Mouse (Mus musculus): ENCODE data around the gene Tcf7l2. TPM values are rescaled to one million over a fixed set of nuclear protein-coding genes. Genes with fewer than 3 reads are reported as not detected.

The Tcf7l2 gene
- polyA plus RNA-seq, 1 experiment from 2014 or later = 142 TPM

- Histone ChIP-seq H3K27me3 (no peaks in the 10 kb centered on the region), H3K9ac (no peak overlapping the region), H3K9me3 (no peaks in the 10 kb centered on the region), H3K4me3 (no peak overlapping the region), H3K27ac (no peak overlapping the region), H3K4me2 (no peak overlapping the region), H3K36me3 (peaks cover 21% of the 10 kb centered on the region), H3K4me1 (no peaks in the 10 kb centered on the region)
- no peak for ATAC-seq (ENCODE audit: insufficient number of reproducible peaks, insufficient read depth, low FRiP score, low TSS enrichment, low read depth)
- 82% methylated on average over 7 of the region's 7 CpGs for WGBS
Observed at GRCm38 (mm10) chr19:55933947-55934729, 192.5 kb downstream of the Tcf7l2 start.

GRCm38 (mm10) chr19:55934730-55935003 is 193.0 kb downstream of the Tcf7l2 start:
- Histone ChIP-seq H3K4me3 (no peak overlapping the region), H3K27me3 (no peaks in the 10 kb centered on the region), H3K4me1 (no peaks in the 10 kb centered on the region), H3K4me2 (no peak overlapping the region), H3K9me3 (no peaks in the 10 kb centered on the region), H3K9ac (no peak overlapping the region), H3K27ac (no peak overlapping the region), H3K36me3 (peaks cover 17% of the 10 kb centered on the region)
- ATAC-seq (ENCODE audit: insufficient number of reproducible peaks, insufficient read depth, low FRiP score, low TSS enrichment, low read depth) = no peak
- WGBS = 88% methylated on average over 3 of the region's 3 CpGs

- no peak for ATAC-seq (ENCODE audit: insufficient number of reproducible peaks, insufficient read depth, low FRiP score, low TSS enrichment, low read depth)
- Histone ChIP-seq H3K4me3 (no peak overlapping the region), H3K27me3 (no peaks in the 10 kb centered on the region), H3K4me1 (peaks cover 18% of the 10 kb centered on the region), H3K36me3 (no peaks in the 10 kb centered on the region), H3K4me2 (no peak overlapping the region), H3K27ac (no peak overlapping the region), H3K9me3 (no peaks in the 10 kb centered on the region), H3K9ac (no peak overlapping the region)
- WGBS = 88% methylated on average over 3 of the region's 3 CpGs
Observed at GRCm38 (mm10) chr19:55937026-55937425, 195.4 kb downstream of the Tcf7l2 start.

- Histone ChIP-seq H3K9ac (no peak overlapping the region), H3K27me3 (no peaks in the 10 kb centered on the region), H3K27ac (no peak overlapping the region), H3K4me3 (no peak overlapping the region), H3K9me3 (no peaks in the 10 kb centered on the region), H3K4me2 (no peak overlapping the region), H3K4me1 (peaks cover 18% of the 10 kb centered on the region), H3K36me3 (no peaks in the 10 kb centered on the region)
- WGBS = 84% methylated on average over 21 of the region's 21 CpGs
- ATAC-seq (ENCODE audit: insufficient number of reproducible peaks, insufficient read depth, low FRiP score, low TSS enrichment, low read depth) = no peak
Observed at GRCm38 (mm10) chr19:55938254-55939046, 196.8 kb downstream of the Tcf7l2 start.

- Histone ChIP-seq H3K27me3 (no peaks in the 10 kb centered on the region), H3K36me3 (no peaks in the 10 kb centered on the region), H3K4me1 (peaks cover 18% of the 10 kb centered on the region), H3K4me2 (no peak overlapping the region), H3K4me3 (no peak overlapping the region), H3K9me3 (no peaks in the 10 kb centered on the region), H3K27ac (no peak overlapping the region), H3K9ac (no peak overlapping the region)
- ATAC-seq (ENCODE audit: insufficient number of reproducible peaks, insufficient read depth, low FRiP score, low TSS enrichment, low read depth) = no peak
- WGBS = 85% methylated on average over 5 of the region's 5 CpGs
Observed at GRCm38 (mm10) chr19:55939090-55939489, 197.5 kb downstream of the Tcf7l2 start.

- Histone ChIP-seq H3K4me1 (peaks cover 18% of the 10 kb centered on the region), H3K4me2 (no peak overlapping the region), H3K27ac (no peak overlapping the region; the same call in 1 of the 2 replicates), H3K36me3 (no peaks in the 10 kb centered on the region), H3K9me3 (no peaks in the 10 kb centered on the region), H3K4me3 (no peak overlapping the region), H3K9ac (no peak overlapping the region), H3K27me3 (no peaks in the 10 kb centered on the region)
- 89% methylated on average over 4 of the region's 4 CpGs for WGBS
- no peak for ATAC-seq (ENCODE audit: insufficient number of reproducible peaks, insufficient read depth, low FRiP score, low TSS enrichment, low read depth)
Observed at GRCm38 (mm10) chr19:55939719-55940118, 198.1 kb downstream of the Tcf7l2 start.

GRCm38 (mm10) chr19:55940538-55941252 is 199.1 kb downstream of the Tcf7l2 start:
- no peaks in the 10 kb centered on the region for H3K9me3 ChIP-seq
- 17% methylated on average over 11 of the region's 11 CpGs for WGBS
- ATAC-seq (ENCODE audit: insufficient number of reproducible peaks, insufficient read depth, low FRiP score, low TSS enrichment, low read depth) = peak; percentile 78; the same call in 1 of the 2 replicates
- peaks cover 18% of the 10 kb centered on the region for H3K4me1 ChIP-seq
- peak overlapping the region; percentile 44 for H3K4me2 ChIP-seq
- H3K36me3 ChIP-seq = no peaks in the 10 kb centered on the region
- no peak overlapping the region for H3K4me3 ChIP-seq
- peak overlapping the region; percentile 68 for H3K27ac ChIP-seq
- H3K27me3 ChIP-seq = no peaks in the 10 kb centered on the region
- H3K9ac ChIP-seq = 0 out of 2 replicates have a peak overlapping the region, but pooled peaks have one; percentile 36

GRCm38 (mm10) chr19:55941253-55942125 is 199.9 kb downstream of the Tcf7l2 start:
- H3K36me3 ChIP-seq = no peaks in the 10 kb centered on the region
- H3K27ac ChIP-seq = peak overlapping the region; percentile 68
- H3K4me3 ChIP-seq = no peak overlapping the region
- H3K9ac ChIP-seq = 0 out of 2 replicates have a peak overlapping the region, but pooled peaks have one; percentile 36
- peak overlapping the region; percentile 44 for H3K4me2 ChIP-seq
- H3K27me3 ChIP-seq = no peaks in the 10 kb centered on the region
- no peaks in the 10 kb centered on the region for H3K9me3 ChIP-seq
- no peak for ATAC-seq (ENCODE audit: insufficient number of reproducible peaks, insufficient read depth, low FRiP score, low TSS enrichment, low read depth)
- 48% methylated on average over 16 of the region's 16 CpGs for WGBS
- peaks cover 18% of the 10 kb centered on the region for H3K4me1 ChIP-seq

- no peak overlapping the region for H3K4me2 ChIP-seq
- H3K27ac ChIP-seq = no peak overlapping the region
- no peak for ATAC-seq (ENCODE audit: insufficient number of reproducible peaks, insufficient read depth, low FRiP score, low TSS enrichment, low read depth)
- H3K4me1 ChIP-seq = peaks cover 11% of the 10 kb centered on the region
- no peaks in the 10 kb centered on the region for H3K27me3 ChIP-seq
- H3K9ac ChIP-seq = no peak overlapping the region
- H3K36me3 ChIP-seq = no peaks in the 10 kb centered on the region
- H3K9me3 ChIP-seq = no peaks in the 10 kb centered on the region
- WGBS = 78% methylated on average over 5 of the region's 5 CpGs
- H3K4me3 ChIP-seq = no peak overlapping the region
Observed at GRCm38 (mm10) chr19:55951397-55951796, 209.8 kb downstream of the Tcf7l2 start.

- H3K4me3 ChIP-seq = no peak overlapping the region
- H3K4me1 ChIP-seq = peaks cover 11% of the 10 kb centered on the region
- no peak for ATAC-seq (ENCODE audit: insufficient number of reproducible peaks, insufficient read depth, low FRiP score, low TSS enrichment, low read depth)
- H3K36me3 ChIP-seq = no peaks in the 10 kb centered on the region
- peak overlapping the region; percentile 48; the same call in 1 of the 2 replicates for H3K27ac ChIP-seq
- H3K27me3 ChIP-seq = no peaks in the 10 kb centered on the region
- no peak overlapping the region for H3K4me2 ChIP-seq
- H3K9ac ChIP-seq = 0 out of 2 replicates have a peak overlapping the region, but pooled peaks have one; percentile 33
- no peaks in the 10 kb centered on the region for H3K9me3 ChIP-seq
- 70% methylated on average over 3 of the region's 3 CpGs for WGBS
Observed at GRCm38 (mm10) chr19:55953207-55953606, 211.6 kb downstream of the Tcf7l2 start.

GRCm38 (mm10) chr19:55955126-55955525 is 213.5 kb downstream of the Tcf7l2 start:
- H3K36me3 ChIP-seq = no peaks in the 10 kb centered on the region
- no peak overlapping the region for H3K9ac ChIP-seq
- 83% methylated on average over 3 of the region's 3 CpGs for WGBS
- H3K4me3 ChIP-seq = no peak overlapping the region
- H3K9me3 ChIP-seq = peaks cover 8% of the 10 kb centered on the region
- H3K27me3 ChIP-seq = no peaks in the 10 kb centered on the region
- no peak overlapping the region for H3K27ac ChIP-seq
- no peak overlapping the region for H3K4me2 ChIP-seq
- no peak for ATAC-seq (ENCODE audit: insufficient number of reproducible peaks, insufficient read depth, low FRiP score, low TSS enrichment, low read depth)
- peaks cover 11% of the 10 kb centered on the region for H3K4me1 ChIP-seq
